Mouse (Mus musculus) bone marrow, adult 2 months (tissue): ENCODE data around the gene Tulp1. TPM values are rescaled to one million over a fixed set of nuclear protein-coding genes. Genes with fewer than 3 reads are reported as not detected.

Source experiments
- H3K27ac ChIP-seq: fragments of 200-500 bp; 2 replicates; pipeline ENCODE4 v1.5.1; 2012; ENCODE audit warnings: low read depth, mild to moderate bottlenecking, control low read depth, inconsistent platforms, low read length; ENCODE audit not compliant: control insufficient read depth, poor library complexity, insufficient read depth
- H3K4me1 ChIP-seq: fragments of 200-500 bp; 2 replicates; pipeline ENCODE4 v1.6.1; 2011; ENCODE audit warnings: low read length; ENCODE audit not compliant: control insufficient read depth, insufficient read depth
- H3K4me3 ChIP-seq: fragments of 200-500 bp; replicated peaks from 2 replicates; pipeline ENCODE3; 2011; ENCODE audit warnings: mild to moderate bottlenecking, low read depth, low read length, control low read depth; ENCODE audit not compliant: control insufficient read depth
- CTCF ChIP-seq: fragments of 200-500 bp; IDR thresholded peaks from 2 replicates; pipeline ENCODE4 v1.5.1; 2011; ENCODE audit warnings: low read length, control low read depth; ENCODE audit not compliant: control insufficient read depth, insufficient read depth
- POLR2A ChIP-seq: fragments of 200-500 bp; IDR thresholded peaks from 2 replicates; pipeline ENCODE4 v1.6.1; 2011; ENCODE audit warnings: low read depth, mild to moderate bottlenecking, control low read depth, low read length, borderline replicate concordance; ENCODE audit not compliant: control insufficient read depth
- WGBS: fragments of 180-500 bp; shearing (Covaris S2); methylation state at CpG from one replicate; pipeline ENCODE4 v1.1.7; 2018; 5-methylcytosine and 5-hydroxymethylcytosine counted together
- polyA plus RNA-seq: library from polyadenylated mRNA; stranded (reverse); fragments of >200 nt; gene quantifications from 2 replicates; pipeline ENCODE4 v1.2.4, GENCODE M21; 2011; ENCODE audit warnings: low replicate concordance; ENCODE audit not compliant: missing spikeins, insufficient read depth, insufficient read length

Tulp1 gene
- polyA plus RNA-seq, 1 experiment: 7.8 TPM

GRCm38 (mm10) chr17:28323786-28324185 is 41.2 kb downstream of the Tulp1 start:
- Histone ChIP-seq H3K4me1 (0 out of 2 replicates have a peak, but pooled peaks cover 1% of the 10 kb centered on the region), H3K4me3 (no peak overlapping the region)
- WGBS: 79% methylated on average over 8 of the region's 8 CpGs

GRCm38 (mm10) chr17:28321700-28322099 is 43.3 kb downstream of the Tulp1 start:
- H3K4me3 ChIP-seq: no peak overlapping the region
- no peaks in the 10 kb centered on the region for H3K4me1 ChIP-seq
- 94% methylated on average over 4 of the region's 4 CpGs for WGBS
- no peak overlapping the region for H3K27ac ChIP-seq
- no peak for TF ChIP-seq POLR2A
- no peak for TF ChIP-seq CTCF

More at GRCm38 (mm10) chr17:28323786-28324185, 41.2 kb downstream of the Tulp1 start:
- TF ChIP-seq CTCF (no peak), POLR2A (no peak)
- no peak overlapping the region for H3K27ac ChIP-seq

GRCm38 (mm10) chr17:28317725-28318124 is 47.3 kb downstream of the Tulp1 start:
- H3K4me1 ChIP-seq: peaks cover 3% of the 10 kb centered on the region
- H3K4me3 ChIP-seq: no peak overlapping the region
- no peak for TF ChIP-seq POLR2A
- TF ChIP-seq CTCF: no peak
- no peak overlapping the region for H3K27ac ChIP-seq
- WGBS: 70% methylated on average over 9 of the region's 9 CpGs

- no peak overlapping the region for H3K27ac ChIP-seq
- no peak overlapping the region for H3K4me3 ChIP-seq
- H3K4me1 ChIP-seq: peaks cover 3% of the 10 kb centered on the region
- TF ChIP-seq POLR2A (no peak), CTCF (no peak)
- 94% methylated on average over 8 of the region's 8 CpGs for WGBS
Measured at GRCm38 (mm10) chr17:28317091-28317490, 47.9 kb downstream of the Tulp1 start.

GRCm38 (mm10) chr17:28316476-28316875 is 48.5 kb downstream of the Tulp1 start:
- TF ChIP-seq CTCF: 0 out of 2 replicates have a peak, but pooled peaks have one; percentile 11
- TF ChIP-seq POLR2A: no peak
- no peak overlapping the region for H3K27ac ChIP-seq
- H3K4me1 ChIP-seq: peaks cover 3% of the 10 kb centered on the region
- H3K4me3 ChIP-seq: no peak overlapping the region
- 93% methylated on average over 9 of the region's 9 CpGs for WGBS

- H3K27ac ChIP-seq: no peak overlapping the region
- TF ChIP-seq POLR2A (no peak), CTCF (no peak)
- peaks cover 3% of the 10 kb centered on the region for H3K4me1 ChIP-seq
- 90% methylated on average over 20 of the region's 20 CpGs for WGBS
- H3K4me3 ChIP-seq: no peak overlapping the region
Measured at GRCm38 (mm10) chr17:28315611-28316160, 49.3 kb downstream of the Tulp1 start.

GRCm38 (mm10) chr17:28313880-28314225 is 51.2 kb downstream of the Tulp1 start:
- Histone ChIP-seq H3K27ac (peak overlapping the region; percentile 87), H3K4me3 (peak overlapping the region; percentile 83), H3K4me1 (peaks cover 3% of the 10 kb centered on the region)
- TF ChIP-seq CTCF (no peak), POLR2A (no peak)
- 2% methylated on average over 11 of the region's 11 CpGs for WGBS

GRCm38 (mm10) chr17:28313212-28313879 is 51.7 kb downstream of the Tulp1 start, which contains the start of gene Fance:
Gene Fance, plus strand, starts transcription at chr17:28313519.
- Histone ChIP-seq H3K4me1 (peaks cover 4% of the 10 kb centered on the region), H3K4me3 (peak within 1 kb of the TSS; percentile 83), H3K27ac (peak within 1 kb of the TSS; percentile 87)
- TF ChIP-seq POLR2A (peak; percentile 68; the same call in 1 of the 2 replicates), CTCF (no peak)
- WGBS: under 1% methylated on average over 69 of the region's 69 CpGs
